Mouse (Mus musculus) gastrocnemius, postnatal 4 days (tissue): ENCODE data around the gene Zdhhc18. TPM values are rescaled to one million over a fixed set of nuclear protein-coding genes. Genes with fewer than 3 reads are reported as not detected.

Experiments
- DNase-seq, 2 experiments: peaks; one replicate each; pipeline ENCODE4 v3.0.0; 2021 to 2022; ENCODE audit warnings: low spot score in 2 of 2, mixed read lengths in 2 of 2
- total RNA-seq, 2 experiments: library from RNA; stranded (reverse); gene quantifications; 2 replicates each; pipeline ENCODE4 v1.2.3; 2021

Zdhhc18 gene
- total RNA-seq, 2 experiments from 2014 or later: 20.8 to 23.7 TPM

DNA sequence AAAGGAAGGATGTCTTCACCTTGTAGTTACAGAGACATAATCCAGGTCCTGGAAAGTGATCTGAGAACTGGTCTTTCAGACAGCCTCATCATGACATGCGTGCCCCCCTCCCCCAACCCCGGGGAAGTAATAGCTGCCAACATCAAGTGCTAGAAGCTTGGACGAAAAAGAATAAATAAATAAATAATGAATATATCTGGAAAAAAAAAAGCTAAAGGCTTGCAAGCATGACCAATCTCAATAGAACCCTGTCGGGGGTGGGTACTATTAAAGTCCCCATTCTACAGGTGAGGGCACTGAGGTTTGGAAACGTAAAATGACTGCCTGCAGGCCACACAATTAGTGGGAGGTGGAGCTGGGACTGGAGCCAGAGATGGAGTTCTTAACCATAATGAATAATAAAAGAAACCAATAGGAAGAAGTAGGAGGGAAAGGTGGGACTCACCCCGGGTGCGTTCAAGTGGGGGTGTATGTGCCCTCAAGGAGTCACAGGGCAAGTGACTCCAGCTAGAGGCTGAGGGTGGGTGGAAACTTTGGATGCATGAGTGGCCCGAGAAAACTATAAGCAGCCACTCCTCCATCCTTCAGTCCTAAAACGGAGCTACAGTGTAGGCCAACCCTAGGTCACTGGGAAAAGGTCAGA, 18.1 kb downstream of the Zdhhc18 start:
- no peak for DNase-seq

GRCm38 (mm10) chr4:133631071-133631768, 18.7 kb downstream of the Zdhhc18 start:
- no peak for DNase-seq

GRCm38 (mm10) chr4:133630326-133630920, 19.5 kb downstream of the Zdhhc18 start:
- DNase-seq: no peak

DNA sequence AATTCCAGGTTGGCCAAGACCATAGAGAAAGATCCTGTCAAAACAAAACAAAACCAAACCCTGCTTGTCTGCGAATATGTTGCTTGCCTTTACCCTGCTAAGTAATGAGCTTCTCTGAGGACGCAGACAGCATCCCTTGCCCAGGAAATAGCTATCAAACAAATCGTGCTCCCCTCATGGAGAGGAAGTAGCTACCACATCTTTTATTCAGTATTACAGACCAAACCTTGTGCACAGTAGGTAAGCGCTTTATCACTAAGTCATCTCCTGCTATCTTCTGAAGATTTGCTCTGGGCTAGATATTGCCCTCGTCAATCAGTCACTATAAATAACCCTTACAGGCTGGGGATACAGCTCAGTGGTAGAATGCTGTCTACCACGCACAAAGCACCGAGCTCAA, 20.8 kb downstream of the Zdhhc18 start:
- no peak for DNase-seq

- DNase-seq: no peak
Observed at GRCm38 (mm10) chr4:133628517-133628916, 21.4 kb downstream of the Zdhhc18 start.

DNA sequence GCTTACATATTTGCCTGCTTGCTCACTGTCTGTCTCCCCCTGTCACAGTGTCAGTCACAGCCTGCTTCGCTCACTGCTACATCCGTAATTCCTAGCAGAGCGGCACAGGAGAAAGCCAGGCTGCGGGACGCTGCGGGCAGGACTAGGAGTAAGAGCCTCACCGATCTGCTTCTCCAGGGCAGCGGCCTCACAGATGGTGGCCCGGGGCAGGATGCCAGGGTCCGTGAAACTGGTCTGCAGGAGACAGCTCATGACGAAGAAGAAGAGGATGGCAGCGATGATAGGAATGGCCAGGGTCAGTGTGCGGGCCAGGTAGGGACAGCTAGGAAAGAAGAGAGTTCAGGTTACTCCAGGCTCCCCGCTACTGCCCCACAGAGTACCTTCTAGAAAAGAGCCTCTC, 22.9 kb downstream of the Zdhhc18 start:
- no peak for DNase-seq

- no peak for DNase-seq
Observed at GRCm38 (mm10) chr4:133626621-133627020, 23.3 kb downstream of the Zdhhc18 start.

DNA sequence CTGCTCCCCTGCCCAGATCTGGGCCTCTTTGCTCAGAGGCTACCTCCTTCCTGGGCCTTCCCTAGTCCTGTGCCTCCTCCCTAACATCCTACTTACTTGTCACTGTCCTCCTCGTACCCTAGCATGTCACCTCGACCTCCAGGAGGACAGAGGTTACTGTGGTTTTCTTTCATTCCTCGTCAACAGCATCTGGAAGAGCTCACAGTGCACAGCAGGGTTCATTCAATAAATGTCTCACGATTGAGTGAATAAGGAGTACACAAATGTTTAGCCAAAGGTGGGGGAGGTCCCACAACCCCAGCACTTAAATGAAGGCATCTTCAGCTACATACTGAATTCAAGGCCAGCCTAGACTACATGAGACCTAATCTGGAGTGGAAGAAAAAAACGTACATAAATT, 23.7 kb downstream of the Zdhhc18 start:
- DNase-seq: no peak

GRCm38 (mm10) chr4:133625621-133626071, 24.3 kb downstream of the Zdhhc18 start:
- DNase-seq: no peak

DNA sequence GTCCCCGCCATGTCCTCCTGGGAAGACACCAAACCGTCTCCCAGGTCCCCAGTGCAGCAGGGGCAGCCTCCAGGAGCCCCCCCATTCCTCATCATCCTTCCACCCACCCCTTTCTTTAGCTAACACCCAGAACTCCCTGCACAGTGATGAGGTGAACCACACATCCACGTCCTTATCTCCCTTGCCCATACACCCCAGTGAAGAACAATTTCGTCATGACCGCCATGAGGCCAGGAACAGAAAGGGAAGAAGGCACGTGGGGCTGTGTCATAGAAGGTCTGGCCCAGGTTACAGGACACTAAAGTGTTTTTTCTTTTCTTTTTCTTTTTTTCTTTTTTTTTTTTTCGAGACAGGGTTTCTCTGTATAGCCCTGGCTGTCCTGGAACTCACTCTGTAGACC, 25.1 kb downstream of the Zdhhc18 start:
- DNase-seq: no peak

GRCm38 (mm10) chr4:133622161-133622695, 27.7 kb downstream of the Zdhhc18 start:
- no peak for DNase-seq

GRCm38 (mm10) chr4:133620668-133621067, 29.3 kb downstream of the Zdhhc18 start:
- DNase-seq: no peak

DNA sequence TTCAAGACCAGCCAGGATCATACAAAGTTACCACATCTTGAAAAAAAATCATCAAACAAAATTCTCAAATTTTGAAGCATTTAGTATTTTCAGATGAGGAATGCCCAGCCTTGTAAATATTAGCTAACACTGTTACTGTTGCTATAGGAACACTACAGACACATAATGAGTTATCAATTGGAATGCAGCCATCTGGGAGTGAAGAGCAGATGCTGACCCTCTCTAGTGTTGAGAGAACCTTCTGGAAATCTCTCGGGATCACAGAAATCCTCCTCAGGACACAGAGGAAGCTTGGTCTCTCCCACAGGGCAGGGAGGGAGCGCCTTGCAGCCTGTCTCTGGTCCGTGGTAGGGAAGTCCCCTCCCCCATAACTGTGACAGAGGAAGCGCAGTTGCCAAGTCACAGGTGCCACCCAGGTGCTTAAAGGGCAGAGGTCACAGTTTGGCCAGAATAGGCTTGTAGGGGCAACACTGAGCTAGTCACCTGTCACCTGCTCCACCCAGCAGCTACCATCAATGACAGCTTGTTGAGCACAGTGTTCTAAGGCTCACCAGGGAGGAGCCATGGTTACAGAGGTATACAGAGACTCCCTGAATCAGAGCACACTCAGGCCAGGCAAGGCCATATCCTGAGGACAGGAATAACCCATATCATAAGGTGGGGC, 30.3 kb downstream of the Zdhhc18 start:
- DNase-seq: no peak

GRCm38 (mm10) chr4:133617936-133618335, 32.0 kb downstream of the Zdhhc18 start:
- no peak for DNase-seq

GRCm38 (mm10) chr4:133615416-133615815, 34.5 kb downstream of the Zdhhc18 start:
- no peak for DNase-seq

GRCm38 (mm10) chr4:133614274-133614761, 35.6 kb downstream of the Zdhhc18 start:
- no peak for DNase-seq

GRCm38 (mm10) chr4:133613867-133614266, 36.1 kb downstream of the Zdhhc18 start:
- DNase-seq: no peak

- DNase-seq: no peak
Observed at GRCm38 (mm10) chr4:133613026-133613425, 36.9 kb downstream of the Zdhhc18 start.

DNA sequence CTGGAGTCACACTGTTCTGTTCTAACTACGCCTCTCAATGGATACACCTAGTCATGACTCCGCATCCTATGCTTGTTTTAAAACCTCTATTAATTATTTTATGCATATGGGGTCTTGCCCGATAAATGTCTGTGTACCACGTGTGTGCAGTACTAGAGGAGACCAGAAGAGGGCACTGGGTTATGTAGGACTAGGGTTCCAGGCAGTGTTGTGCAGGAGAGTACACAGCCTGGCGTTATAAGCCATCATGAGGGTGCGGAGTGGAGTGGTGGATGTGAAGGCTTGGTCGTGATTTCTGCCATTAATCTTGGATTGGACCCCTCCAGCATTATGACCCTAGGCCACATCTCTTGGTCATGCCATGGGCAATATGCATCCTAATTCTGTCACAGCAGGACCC, 37.5 kb downstream of the Zdhhc18 start:
- no peak for DNase-seq

GRCm38 (mm10) chr4:133611815-133612214, 38.1 kb downstream of the Zdhhc18 start:
- no peak for DNase-seq

GRCm38 (mm10) chr4:133609719-133610118, 40.2 kb downstream of the Zdhhc18 start:
- peak; percentile 66 to 83 for DNase-seq
